Mouse (Mus musculus) large intestine, adult 2 months (tissue): ENCODE measurements around the gene Vwa3b. TPM values are rescaled to one million over a fixed set of nuclear protein-coding genes. Genes with fewer than 3 reads are reported as not detected.
"Not testable (repeated sequence)": the region's sequence is repeated elsewhere in the genome, so short reads cannot be mapped to it uniquely, and the experiment has no call there.

Experiments
- DNase-seq: peaks from one replicate; pipeline ENCODE4 v3.0.0-alpha.2; 2012; ENCODE audit warnings: low read depth, low spot score
- WGBS: fragments of 180-500 bp; shearing (Covaris S2); methylation state at CpG from one replicate; pipeline ENCODE4 v1.1.7; 2018; 5-methylcytosine and 5-hydroxymethylcytosine counted together
- polyA plus RNA-seq: library from polyadenylated mRNA; depleted of rRNA; stranded (reverse); fragments of >200 nt; gene quantifications from 2 replicates; pipeline ENCODE4 v1.2.3, GENCODE M21; 2012

The Vwa3b gene
- polyA plus RNA-seq, 1 experiment, result 0.61 TPM

DNA sequence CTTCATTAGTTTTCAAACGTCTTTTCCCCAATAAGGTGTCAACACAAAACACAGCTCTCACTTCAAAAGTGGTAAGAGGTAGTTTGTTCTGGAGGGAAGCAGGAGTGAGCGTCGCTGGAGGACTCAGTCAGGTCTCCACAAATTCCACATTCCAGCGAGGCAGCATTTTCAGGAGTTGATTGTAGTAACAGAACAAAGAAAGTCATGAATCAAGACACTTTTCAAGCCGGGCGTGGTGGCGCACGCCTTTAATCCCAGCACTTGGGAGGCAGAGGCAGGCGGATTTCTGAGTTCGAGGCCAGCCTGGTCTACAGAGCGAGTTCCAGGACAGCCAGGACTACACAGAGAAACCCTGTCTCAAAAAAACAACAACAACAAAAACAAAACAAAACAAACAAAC is 19.9 kb upstream of the Vwa3b start:
- 92% methylated on average over 11 of the region's 11 CpGs for WGBS
- not testable (repeated sequence) for DNase-seq

GRCm38 (mm10) chr1:37009880-37010279 is 16.5 kb upstream of the Vwa3b start:
- WGBS, result 73% methylated on average over 10 of the region's 10 CpGs

DNA sequence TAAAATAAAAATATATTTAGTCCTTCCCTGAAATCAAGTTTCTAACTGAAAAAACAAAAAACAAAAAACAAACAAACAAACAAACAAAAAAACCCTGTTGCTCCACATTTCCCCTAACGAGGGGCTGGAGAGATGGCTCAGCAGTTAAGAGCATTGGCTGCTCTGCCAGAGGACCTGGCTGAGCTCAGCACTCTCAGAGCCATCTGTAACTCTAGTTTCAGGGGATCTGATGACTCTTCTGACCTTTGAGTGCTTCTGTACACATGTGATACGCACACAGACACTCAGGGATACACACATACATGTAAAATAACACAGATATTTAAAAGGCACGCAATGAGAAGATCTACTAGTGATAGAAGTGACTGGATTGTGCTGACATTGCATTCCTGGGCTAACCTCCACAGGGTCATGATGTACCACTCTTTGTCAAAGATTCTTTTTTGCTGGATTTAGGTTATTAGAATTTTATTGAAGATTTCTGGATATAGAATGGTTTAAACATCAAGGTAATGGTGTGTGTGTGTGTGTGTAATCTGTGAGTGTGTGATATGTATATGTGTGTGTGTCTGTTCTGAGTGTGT is 14.7 kb upstream of the Vwa3b start:
- DNase-seq, result no peak
- WGBS, result 82% methylated on average over 3 of the region's 3 CpGs

More at GRCm38 (mm10) chr1:37009880-37010279, 16.5 kb upstream of the Vwa3b start:
- no peak for DNase-seq

DNA sequence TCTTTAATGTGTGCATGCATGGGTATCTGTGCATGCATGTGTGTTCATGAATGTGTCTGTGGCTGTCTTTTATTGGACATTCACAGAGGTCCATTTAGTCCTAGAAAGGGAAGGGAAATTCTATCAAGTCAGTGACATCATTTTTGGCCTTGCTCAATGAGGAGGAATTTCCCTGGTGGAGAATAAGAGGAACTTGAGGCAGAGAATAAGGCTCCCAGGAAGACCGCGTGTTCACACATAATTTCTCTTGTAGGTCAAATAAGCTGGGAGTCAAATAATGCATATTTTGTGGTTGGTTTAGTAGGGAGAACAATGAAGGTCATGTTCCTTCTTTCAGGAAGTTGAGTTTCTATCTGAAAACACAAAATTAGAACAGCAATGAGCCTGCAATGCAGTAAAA is 13.4 kb upstream of the Vwa3b start:
- WGBS, result 82% methylated on average over 2 of the region's 2 CpGs
- no peak for DNase-seq

- whole genome bisulfite sequencing, result 58% methylated on average over 7 of the region's 7 CpGs
- DNase-seq, result no peak
These were observed 12.7 kb upstream of the Vwa3b start for GRCm38 (mm10) chr1:37013687-37014086.

DNA sequence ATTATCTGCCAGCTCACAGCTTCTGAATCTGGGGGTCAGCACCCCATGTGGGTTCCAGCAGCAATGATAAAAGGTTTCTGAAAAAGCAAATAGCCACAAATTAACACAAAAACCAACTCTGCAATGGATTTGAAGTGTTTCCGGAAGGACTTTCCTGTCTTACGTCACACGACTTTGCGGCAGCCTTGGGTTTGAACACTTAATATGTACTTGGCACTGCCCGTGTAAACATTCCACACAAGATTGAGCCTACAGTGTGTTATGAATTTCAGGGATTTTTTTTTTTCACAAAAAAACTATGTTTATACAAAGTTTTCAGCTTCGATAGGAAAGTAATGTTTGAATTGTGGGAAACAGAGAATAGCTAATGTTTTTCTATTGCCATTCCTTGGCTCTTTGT is 7.4 kb upstream of the Vwa3b start:
- WGBS, result 73% methylated on average over 6 of the region's 6 CpGs
- no peak for DNase-seq

DNA sequence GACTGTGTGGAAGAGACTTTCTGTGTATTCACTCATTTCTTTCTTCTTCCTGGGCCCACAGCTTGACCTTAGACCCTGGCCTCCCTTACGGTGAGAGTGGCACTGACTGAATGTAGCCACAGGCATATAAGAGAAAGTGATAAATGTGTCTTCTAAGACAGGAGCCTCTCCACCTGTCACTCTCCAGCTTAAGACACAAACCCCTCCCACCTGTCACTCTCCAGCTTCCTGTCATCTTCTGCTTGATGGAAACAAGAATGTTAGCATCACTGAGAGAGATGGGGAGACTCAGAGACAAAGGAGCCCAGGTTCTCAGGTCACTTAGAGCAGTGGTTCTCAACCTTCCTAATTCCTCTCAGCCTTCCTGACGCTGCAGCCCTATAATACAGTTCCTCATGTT is 3.7 kb upstream of the Vwa3b start:
- WGBS, result 86% methylated on average over 2 of the region's 2 CpGs
- DNase-seq, result no peak

DNA sequence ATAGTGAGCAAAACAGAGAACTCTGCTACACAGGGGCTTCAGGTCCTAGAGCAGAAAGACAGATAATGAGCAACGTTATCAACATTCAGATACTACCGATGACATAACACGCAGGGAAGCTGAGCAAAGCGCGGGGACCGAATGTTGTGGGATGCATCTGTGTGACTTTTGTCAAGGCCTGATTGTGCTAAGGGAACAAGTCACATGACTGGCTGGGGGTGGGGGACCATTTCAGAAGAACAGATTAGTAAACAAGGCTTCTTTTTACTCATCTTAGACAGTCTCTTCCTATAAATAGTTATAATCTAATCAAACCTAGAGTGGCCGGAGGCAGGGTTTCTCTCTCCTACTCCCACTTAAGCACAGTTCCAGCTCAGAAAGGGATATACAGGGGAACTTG is 1.7 kb upstream of the Vwa3b start:
- WGBS, result 86% methylated on average over 7 of the region's 7 CpGs
- no peak for DNase-seq

DNA sequence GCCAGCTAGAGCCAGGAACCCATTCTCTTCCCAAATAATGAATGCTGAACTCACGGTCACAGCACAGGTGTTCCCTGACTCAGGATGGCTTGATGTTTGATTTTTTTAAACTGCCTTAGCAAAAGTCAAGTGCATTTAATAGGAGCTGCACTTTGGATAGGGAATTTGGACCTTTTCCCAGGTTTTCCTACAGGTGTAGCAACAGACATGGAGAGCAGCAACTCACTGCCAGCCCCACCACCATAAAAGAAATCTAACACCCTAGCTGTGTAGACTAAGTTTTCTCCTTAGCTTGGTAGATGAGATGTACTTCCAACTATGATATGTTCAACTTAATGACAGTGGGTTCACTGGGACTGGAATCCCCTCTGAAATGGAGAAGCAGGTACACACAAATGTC is 1.0 kb upstream of the Vwa3b start:
- 33% methylated on average over 1 of the region's 1 CpGs for WGBS
- DNase-seq, result no peak

- no peak for DNase-seq
- 32% methylated on average over 6 of the region's 6 CpGs for WGBS
These were observed 470 bp downstream of the Vwa3b start for GRCm38 (mm10) chr1:37026866-37027265.

DNA sequence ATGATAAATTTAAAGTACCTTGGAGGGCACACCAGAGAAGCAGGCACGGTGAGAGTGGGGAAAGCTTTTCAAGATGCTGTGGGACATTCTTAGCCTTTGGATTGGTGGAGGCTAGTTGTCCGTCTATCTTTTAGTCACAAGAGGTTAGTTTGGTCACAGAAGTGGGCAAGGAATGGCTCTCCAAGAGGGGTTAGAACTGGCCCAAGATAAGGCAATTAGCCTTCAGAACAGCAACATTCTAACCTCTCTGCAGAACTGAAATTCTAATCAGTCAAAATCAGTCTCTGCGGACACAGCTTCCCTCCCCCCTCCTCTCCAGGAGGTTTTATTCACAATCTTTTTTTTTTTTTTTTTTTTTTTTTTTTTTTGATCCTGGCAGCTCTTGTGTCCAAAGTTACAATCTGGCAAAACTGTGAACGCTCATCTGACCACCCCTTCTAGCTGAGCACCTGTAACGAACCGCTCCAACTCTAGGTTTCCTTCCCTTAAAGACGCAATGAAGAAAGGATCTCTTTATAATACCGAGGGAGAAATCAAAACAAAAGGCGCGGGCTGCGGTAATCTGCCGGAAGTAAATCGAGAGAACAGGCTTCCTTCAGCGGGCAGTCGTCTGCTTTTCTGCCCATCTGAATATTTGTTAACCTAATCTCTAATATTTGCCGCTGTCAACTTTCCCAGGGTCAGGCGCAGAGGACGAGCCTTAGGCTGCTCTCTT is 2.2 kb downstream of the Vwa3b start:
- WGBS, result 9% methylated on average over 18 of the region's 18 CpGs
- DNase-seq, result no peak

DNA sequence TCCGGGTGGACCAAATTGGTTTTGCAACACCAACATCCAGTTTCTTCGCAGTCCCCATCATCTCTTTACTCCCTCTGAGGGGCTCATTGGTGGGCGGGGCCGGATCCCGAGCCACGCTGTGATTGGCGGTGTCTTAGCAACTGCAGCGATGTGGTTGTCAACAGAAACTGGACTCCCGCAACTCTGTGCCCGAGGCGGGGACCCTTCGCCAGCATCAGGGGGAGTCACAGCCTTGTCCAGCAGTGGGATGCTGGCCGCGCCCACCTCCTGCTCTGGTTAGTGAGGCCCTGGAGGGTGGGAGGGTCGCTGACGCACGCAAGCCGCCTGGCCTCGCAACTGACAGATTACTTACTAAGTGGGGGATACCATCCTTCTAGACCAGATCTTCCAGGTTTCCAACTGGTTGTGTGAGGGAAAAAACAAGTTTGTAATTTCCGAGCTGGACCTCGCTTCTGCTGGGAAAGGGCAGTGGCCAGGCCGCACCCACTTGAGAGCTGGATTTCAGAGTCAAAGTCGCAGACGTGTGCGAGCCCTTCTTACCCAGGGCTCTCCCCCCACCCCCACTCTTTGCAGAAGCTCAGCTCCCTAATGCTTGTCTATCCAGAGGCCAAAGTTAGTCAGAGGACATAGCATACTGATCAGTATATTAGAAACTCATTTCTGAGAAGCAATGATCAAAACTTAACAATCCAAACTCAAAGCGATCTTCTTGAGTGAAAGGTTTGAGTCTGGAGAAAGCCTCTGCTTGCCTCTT is 2.9 kb downstream of the Vwa3b start:
- no peak for DNase-seq
- 2% methylated on average over 26 of the region's 26 CpGs for WGBS

GRCm38 (mm10) chr1:37029942-37030341 is 3.5 kb downstream of the Vwa3b start:
- WGBS, result 25% methylated on average over 5 of the region's 5 CpGs
- DNase-seq, result no peak

DNA sequence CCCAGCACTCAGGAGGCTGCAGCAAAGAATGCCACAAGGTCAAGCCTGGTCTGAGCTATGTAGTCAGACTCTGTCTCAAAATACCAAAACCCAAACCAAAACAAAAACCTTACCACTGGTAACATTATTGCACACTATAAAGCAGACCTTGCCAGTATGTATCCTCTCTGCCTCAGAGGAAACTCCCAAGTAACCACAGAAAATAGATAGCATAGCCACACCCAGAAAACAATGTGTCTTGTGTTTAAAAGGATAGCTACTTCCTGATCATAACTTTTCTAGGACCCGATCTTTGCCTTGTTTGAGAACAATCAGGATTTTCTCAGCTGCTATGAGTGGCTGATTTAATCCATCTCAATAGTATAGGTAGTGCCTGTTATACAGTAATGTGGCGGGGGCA is 4.3 kb downstream of the Vwa3b start:
- no peak for DNase-seq
- WGBS, result 30% methylated on average over 2 of the region's 2 CpGs

DNA sequence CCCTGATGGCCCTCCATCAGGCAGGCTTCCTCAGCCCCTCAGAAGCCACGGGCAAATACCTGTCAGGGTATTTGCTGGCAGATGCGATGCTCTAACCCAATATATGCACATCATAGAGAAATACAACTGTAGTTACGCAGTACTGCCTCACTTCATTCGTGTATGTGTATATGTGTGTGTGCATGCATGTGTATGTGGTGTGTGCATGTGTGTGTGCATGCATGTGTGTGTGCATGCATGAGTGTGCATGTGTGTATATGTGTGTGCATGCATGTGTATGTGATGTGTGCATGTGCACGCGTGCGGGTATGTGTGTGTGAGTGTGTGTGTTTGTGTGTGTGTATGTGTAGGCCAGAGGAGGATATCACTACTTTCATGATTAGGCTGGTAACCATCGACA is 9.5 kb downstream of the Vwa3b start:
- 91% methylated on average over 8 of the region's 8 CpGs for WGBS
- no peak for DNase-seq

DNA sequence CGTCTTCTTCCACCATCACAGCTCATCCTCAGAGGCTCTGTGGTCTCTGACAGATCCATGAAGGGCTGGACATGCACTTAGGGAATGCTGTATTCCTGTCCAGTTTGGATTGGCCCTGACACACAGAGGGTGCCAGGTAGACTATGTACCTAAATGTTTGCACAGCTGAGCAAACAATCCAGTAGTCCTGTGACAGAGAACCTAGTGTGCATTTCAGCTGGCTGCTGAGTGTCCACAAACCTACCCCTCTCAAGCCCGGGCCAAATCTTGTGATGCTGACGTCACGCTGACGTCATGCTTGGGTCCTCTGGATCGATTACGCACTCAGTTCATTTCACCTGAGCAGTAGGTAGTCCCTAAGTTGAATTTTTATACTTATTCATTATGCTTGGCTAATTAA is 14.7 kb downstream of the Vwa3b start:
- no peak for DNase-seq

GRCm38 (mm10) chr1:37041856-37042255 is 15.5 kb downstream of the Vwa3b start:
- WGBS, result 47% methylated on average over 5 of the region's 5 CpGs
- no peak for DNase-seq

More for the DNA sequence above, 14.7 kb downstream of the Vwa3b start:
- WGBS, result 31% methylated on average over 7 of the region's 7 CpGs

DNA sequence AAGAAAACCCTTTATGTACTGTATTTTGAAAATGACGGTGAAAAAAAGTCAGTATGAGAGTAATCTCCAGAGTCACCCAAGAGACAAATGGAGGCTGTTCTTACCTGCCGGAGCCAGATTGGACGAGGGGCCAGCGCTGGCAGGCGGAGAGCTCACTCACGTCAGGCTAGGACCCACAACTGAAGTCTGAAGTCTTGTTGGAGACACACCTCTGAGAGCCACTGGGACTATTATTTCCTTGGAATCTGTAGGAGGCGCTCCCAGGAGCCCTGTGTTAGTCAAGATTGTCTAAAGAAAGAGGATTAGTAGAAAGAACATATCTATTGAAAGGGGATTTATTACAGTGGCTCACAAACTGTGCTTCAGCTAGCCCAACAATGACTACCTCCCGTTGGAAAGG is 16.4 kb downstream of the Vwa3b start:
- DNase-seq, result no peak
- 96% methylated on average over 8 of the region's 8 CpGs for WGBS

- 94% methylated on average over 3 of the region's 3 CpGs for WGBS
- DNase-seq, result no peak
These were observed 16.8 kb downstream of the Vwa3b start for GRCm38 (mm10) chr1:37043196-37043595.

DNA sequence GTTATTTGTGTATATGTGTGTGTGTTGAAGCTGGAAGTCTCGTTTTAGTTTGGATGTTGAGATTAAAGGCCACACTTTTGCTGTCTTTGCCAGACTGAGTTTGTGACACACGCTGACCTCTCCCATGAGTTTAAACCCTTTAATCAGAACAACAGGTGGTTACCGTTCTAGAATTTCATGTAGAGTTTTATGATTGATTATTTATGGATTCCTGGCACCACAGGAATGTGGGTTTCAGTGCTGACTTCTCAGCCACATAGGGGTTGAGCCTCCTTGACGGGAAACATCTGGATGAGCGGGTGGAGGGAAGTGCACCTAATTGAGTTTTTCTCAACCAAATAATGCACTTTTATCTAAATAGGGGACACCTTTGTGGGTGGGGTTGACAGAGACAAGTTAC is 19.1 kb downstream of the Vwa3b start:
- DNase-seq, result no peak
- 68% methylated on average over 5 of the region's 5 CpGs for WGBS

GRCm38 (mm10) chr1:37049159-37049558 is 22.8 kb downstream of the Vwa3b start:
- 27% methylated on average over 4 of the region's 4 CpGs for WGBS
- DNase-seq, result no peak
